Mouse (Mus musculus) natural killer cell, adult 2 months (primary cell): Measurements from ENCODE around the gene Olfr628.
"Not testable (repeated sequence)": the region's sequence is repeated elsewhere in the genome, so short reads cannot be mapped to it uniquely, and the experiment has no call there.

Experiments
- DNase-seq, 2 experiments: peaks; one replicate each; pipeline ENCODE4 v3.0.0; 2022; ENCODE audit warnings: low spot score in 2 of 2

Gene Olfr628

DNA sequence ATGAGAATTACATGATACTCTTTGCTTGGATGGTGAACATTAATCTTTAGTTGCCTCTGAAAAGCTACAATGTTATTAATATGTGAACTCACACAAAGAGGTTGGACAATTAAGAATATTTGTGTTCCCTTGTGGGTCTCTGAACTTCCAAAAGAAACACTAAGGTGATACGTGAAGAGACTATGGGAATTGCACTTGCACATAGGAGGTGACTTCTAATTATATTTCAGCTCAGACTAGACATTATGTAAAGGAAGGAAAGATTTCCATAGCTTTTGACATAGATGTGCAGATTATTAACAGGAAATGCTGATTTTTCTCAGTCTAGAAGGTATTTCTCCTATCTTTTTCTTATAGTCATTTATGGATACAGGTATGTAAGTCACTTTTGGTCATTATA lies at the start of gene Olfr628:
Gene Olfr628, plus strand, starts transcription at position 301 of the 400 bp plus-strand sequence.
- no peak for DNase-seq

DNA sequence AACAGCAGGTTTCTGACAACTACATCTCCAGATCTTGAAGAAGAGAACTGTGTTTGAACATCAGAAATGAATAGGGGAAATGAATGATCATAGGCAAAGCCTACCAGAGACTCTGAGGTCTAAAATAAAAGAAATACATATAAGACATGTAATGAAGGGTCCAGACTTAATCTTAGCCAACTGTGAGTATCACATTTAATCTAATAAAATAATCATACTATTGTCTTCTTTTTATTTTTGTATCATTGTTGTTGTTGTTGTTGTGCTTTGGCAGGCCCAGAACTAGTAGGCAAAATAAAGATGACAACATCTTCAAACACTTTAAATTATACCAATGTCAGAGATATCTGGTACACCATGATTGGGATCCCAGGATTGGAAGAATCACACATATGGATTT lies 47.8 kb upstream of the Olfr628 start, which contains the start of gene Olfr625-ps1:
Gene Olfr625-ps1, plus strand, starts transcription at position 301 of the 400 bp plus-strand sequence.
- DNase-seq = no peak

GRCm38 (mm10) chr7:103699469-103699868 lies 30.7 kb upstream of the Olfr628 start:
- no peak for DNase-seq

- no peak for DNase-seq
Measured at GRCm38 (mm10) chr7:103712024-103712423, 18.1 kb upstream of the Olfr628 start.

DNA sequence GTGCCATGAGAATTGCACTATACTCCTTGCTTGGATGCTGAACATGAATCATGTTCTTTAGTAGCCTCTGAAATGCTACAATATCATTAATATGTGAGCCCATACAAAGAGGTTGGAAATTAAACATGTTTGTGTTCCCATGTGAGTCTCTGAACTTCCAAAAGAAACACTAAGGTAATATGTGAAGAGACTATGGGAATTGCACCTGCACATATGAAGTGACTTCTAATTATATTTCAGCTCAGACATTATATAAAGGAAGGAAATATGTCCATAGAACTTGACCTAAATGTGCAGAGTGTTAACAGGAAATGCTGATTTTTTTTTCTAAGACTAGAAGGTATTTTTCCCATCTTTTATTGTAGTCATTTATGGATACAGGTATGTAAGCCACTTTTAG lies 15.8 kb upstream of the Olfr628 start, which contains the start of gene Olfr243:
Gene Olfr243, plus strand, starts transcription at position 301 of the 400 bp plus-strand sequence.
- no peak for DNase-seq

GRCm38 (mm10) chr7:103716398-103716797 lies 13.8 kb upstream of the Olfr628 start:
- not testable (repeated sequence) for DNase-seq

DNA sequence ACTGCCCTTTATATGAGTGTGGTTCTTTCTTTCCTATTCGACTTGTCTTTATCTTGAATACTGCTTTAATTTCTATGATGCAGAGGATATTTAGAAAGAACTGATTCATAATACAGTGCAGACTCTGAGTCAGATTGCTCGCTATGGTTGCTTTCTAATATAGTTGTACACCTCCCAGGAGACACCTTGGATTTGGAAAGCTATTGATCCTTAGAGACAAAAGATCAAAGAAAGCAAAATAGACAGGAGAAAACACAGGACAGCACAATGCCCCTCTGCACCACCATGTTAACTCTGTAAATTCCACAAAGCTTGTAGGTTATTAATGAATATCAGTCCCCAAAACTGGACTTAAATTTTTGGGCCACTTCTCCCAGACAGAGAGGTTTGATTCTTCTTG lies 14.7 kb downstream of the Olfr628 start, which contains the start of gene Olfr629:
Gene Olfr629, minus strand, starts transcription at position 101 of the 400 bp plus-strand sequence.
- no peak for DNase-seq

GRCm38 (mm10) chr7:103757233-103757632 lies 27.1 kb downstream of the Olfr628 start, which contains the start of gene Olfr630:
TSS of gene Olfr630 (minus strand) at chr7:103757333.
- DNase-seq = no peak

DNA sequence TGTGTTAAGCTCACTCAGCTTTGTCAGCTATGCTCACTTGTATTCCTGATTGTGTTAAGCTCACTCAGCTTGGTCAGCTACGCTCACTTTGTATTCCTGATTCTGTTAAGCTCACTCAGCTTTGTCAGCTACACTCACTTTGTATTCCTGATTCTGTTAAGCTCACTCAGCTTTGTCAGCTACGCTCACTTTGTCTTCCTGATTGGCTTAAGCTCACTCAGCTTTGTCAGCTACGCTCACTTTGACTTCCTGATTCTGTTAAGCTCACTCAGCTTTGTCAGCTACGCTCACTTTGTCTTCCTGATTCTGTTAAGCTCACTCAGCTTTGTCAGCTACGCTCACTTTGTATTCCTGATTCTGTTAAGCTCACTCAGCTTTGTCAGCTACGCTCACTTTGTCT lies 32.0 kb downstream of the Olfr628 start:
- not testable (repeated sequence) for DNase-seq

DNA sequence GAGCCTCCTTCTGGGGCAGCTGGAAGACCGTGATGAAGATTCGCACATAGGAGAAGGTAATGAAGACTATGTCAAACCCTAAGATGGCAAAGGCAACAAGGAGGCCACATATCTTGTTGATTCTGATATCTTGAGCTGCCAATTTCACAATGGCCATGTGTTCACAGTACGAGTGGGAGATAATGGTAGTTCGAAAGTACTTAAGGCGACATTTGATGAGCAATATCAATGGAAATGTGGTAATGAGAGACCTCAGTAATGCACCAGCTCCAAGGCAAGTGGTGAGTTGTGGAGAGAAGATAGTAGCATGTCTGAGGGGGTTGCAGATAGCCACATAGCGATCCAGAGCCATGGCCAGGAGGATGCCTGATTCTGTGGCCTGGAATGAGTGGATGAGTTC lies 37.5 kb downstream of the Olfr628 start:
- not testable (repeated sequence) for DNase-seq

DNA sequence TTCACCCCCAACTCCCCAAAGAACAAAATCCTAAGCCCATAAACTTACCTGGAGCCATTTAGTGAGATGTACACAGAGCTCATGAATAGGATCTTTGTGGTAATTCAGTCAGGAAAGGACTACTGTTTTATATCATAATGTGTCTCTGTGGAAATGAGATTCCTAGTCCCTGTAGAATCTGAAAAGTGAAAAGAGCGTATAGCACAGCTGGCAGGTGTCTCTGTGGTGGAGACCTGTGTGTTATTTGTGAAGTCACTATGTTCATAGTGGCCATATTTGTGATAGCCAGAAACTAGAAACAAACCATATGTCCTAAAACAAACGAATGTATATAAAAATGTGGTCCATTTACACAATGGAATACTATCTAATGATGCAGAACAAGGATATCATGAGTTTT lies 41.3 kb downstream of the Olfr628 start, which contains the start of gene Olfr69:
Gene Olfr69, minus strand, starts transcription at position 101 of the 400 bp plus-strand sequence.
- DNase-seq = no peak

DNA sequence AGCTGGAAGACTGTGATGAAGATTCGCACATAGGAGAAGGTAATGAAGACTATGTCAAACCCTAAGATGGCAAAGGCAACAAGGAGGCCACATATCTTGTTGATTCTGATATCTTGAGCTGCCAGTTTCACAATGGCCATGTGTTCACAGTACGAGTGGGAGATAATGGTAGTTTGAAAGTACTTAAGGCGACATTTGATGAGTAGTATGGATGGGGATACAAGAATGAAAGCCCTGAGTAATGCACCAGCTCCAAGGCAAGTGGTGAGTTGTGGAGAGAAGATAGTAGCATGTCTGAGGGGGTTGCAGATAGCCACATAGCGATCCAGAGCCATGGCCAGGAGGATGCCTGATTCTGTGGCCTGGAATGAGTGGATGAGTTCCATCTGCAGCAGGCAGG lies 47.5 kb downstream of the Olfr628 start:
- not testable (repeated sequence) for DNase-seq

GRCm38 (mm10) chr7:103779598-103779997 lies 49.4 kb downstream of the Olfr628 start, which contains the start of gene Olfr68:
TSS of gene Olfr68 (minus strand) at chr7:103779698.
- no peak for DNase-seq
